Mouse (Mus musculus): ENCODE data around the gene Grid1. TPM values are rescaled to one million over a fixed set of nuclear protein-coding genes. Genes with fewer than 3 reads are reported as not detected.

The Grid1 gene
- polyA plus RNA-seq, 1 experiment from 2014 or later, result 0.24 TPM

GRCm38 (mm10) chr14:35006736-35007135, 186.8 kb downstream of the Grid1 start:
- Histone ChIP-seq H3K4me3 (no peak overlapping the region), H3K27me3 (ENCODE audit: poor library complexity, severe bottlenecking) (no peaks in the 10 kb centered on the region), H3K36me3 (replicated peaks) (no peaks in the 10 kb centered on the region), H3K27ac (no peak overlapping the region), H3K4me1 (peaks cover 5% of the 10 kb centered on the region), H3K9me3 (no peaks in the 10 kb centered on the region)
- WGBS, result 89% methylated on average over 7 of the region's 7 CpGs
- DNase-seq (ENCODE audit: extremely low spot score, low spot score), result no peak

GRCm38 (mm10) chr14:35008674-35009073, 188.8 kb downstream of the Grid1 start:
- Histone ChIP-seq H3K27me3 (ENCODE audit: poor library complexity, severe bottlenecking) (no peaks in the 10 kb centered on the region), H3K27ac (no peak overlapping the region), H3K36me3 (replicated peaks) (no peaks in the 10 kb centered on the region), H3K9me3 (no peaks in the 10 kb centered on the region), H3K4me1 (peaks cover 5% of the 10 kb centered on the region), H3K4me3 (no peak overlapping the region)
- no peak for DNase-seq (ENCODE audit: extremely low spot score, low spot score)
- WGBS, result 60% methylated on average over 3 of the region's 3 CpGs

DNA sequence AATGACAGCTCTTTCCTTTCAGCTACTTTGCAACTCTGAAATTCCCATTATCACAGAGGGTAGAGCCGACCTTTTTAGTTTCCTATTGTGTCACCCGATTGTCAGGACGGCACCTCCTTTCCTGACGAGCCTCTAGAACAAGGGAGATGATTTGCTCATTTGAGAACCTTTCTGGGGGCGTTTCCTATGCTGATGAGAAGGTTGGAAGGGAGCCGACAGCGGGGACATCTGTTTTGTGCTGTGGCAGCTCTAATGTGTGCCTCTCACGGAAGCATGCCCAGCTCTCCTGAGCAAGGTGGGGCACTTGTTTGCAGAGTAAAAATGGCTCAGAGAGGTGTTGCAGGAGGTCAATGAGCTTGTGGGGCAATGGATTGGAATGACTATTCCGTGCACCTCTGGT, 189.2 kb downstream of the Grid1 start:
- Histone ChIP-seq H3K9me3 (no peaks in the 10 kb centered on the region), H3K27ac (no peak overlapping the region), H3K4me1 (peaks cover 5% of the 10 kb centered on the region), H3K4me3 (no peak overlapping the region), H3K27me3 (ENCODE audit: poor library complexity, severe bottlenecking) (no peaks in the 10 kb centered on the region), H3K36me3 (replicated peaks) (no peaks in the 10 kb centered on the region)
- WGBS, result 27% methylated on average over 9 of the region's 9 CpGs
- no peak for DNase-seq (ENCODE audit: extremely low spot score, low spot score)

- Histone ChIP-seq H3K36me3 (replicated peaks) (no peaks in the 10 kb centered on the region), H3K27ac (no peak overlapping the region), H3K9me3 (no peaks in the 10 kb centered on the region), H3K27me3 (ENCODE audit: poor library complexity, severe bottlenecking) (no peaks in the 10 kb centered on the region), H3K4me3 (no peak overlapping the region), H3K4me1 (no peaks in the 10 kb centered on the region)
- DNase-seq (ENCODE audit: extremely low spot score, low spot score), result no peak
- WGBS, result 89% methylated on average over 8 of the region's 8 CpGs
These were observed 206.8 kb downstream of the Grid1 start for GRCm38 (mm10) chr14:35026686-35027085.

DNA sequence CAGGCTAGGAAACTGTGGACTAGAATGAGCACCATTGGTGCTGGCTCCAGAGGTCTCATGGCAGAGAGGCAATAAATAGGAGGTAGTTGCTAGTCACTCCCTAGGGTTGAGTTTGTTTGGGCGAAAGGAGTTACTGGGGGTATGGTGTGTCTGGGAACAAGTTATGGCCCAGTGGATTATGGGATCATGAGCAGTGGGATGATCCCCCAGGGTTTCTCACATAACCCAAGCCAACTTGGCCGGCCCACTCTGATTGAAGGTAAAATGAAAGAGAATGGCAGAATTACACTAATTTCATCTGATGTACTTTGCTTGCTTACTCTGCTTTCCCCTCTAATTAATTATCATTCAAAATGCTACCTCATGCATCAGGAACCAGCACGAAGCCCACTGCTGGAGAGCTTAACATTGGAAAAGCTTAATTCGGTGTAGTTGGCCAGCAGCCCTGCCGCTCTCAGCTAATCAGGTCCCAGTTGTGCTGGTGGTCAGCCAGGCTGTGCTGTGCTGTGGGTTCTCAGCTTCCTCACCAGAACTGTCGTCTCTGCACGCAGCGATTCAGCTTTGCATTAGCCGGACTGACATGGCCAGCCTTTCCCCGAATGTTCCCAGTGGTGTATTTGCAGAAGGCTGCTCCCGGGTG, 207.7 kb downstream of the Grid1 start:
- H3K4me1 ChIP-seq, result no peaks in the 10 kb centered on the region
- no peaks in the 10 kb centered on the region for H3K36me3 ChIP-seq (replicated peaks)
- H3K9me3 ChIP-seq, result no peaks in the 10 kb centered on the region
- 72% methylated on average over 11 of the region's 11 CpGs for WGBS
- H3K27ac ChIP-seq, result no peak overlapping the region
- no peak for DNase-seq (ENCODE audit: extremely low spot score, low spot score)
- H3K4me3 ChIP-seq, result no peak overlapping the region
- no peaks in the 10 kb centered on the region for H3K27me3 ChIP-seq (ENCODE audit: poor library complexity, severe bottlenecking)

DNA sequence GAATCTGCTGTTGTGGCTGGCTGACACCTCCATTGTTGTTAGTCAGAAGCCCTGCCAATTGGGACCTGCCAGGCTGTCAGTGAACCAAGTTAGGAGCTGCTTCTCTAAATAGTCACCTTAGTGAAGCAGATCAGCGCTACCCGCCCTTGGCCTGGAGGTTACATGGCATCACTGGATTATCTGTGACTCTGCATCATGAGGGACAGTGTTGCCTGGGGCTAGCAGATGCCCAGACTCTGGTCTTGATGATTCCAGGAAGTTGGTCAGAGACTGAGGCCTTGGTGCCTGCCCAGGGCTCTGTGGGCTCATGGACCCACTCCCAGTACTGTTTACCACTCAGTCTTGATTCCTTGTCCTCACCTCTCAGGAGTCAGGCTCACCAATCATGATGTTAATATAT, 209.7 kb downstream of the Grid1 start:
- 100% methylated on average over 2 of the region's 2 CpGs for WGBS
- no peak for DNase-seq (ENCODE audit: extremely low spot score, low spot score)
- Histone ChIP-seq H3K4me1 (no peaks in the 10 kb centered on the region), H3K36me3 (replicated peaks) (no peaks in the 10 kb centered on the region), H3K27ac (no peak overlapping the region), H3K9me3 (no peaks in the 10 kb centered on the region), H3K27me3 (ENCODE audit: poor library complexity, severe bottlenecking) (no peaks in the 10 kb centered on the region), H3K4me3 (no peak overlapping the region)

DNA sequence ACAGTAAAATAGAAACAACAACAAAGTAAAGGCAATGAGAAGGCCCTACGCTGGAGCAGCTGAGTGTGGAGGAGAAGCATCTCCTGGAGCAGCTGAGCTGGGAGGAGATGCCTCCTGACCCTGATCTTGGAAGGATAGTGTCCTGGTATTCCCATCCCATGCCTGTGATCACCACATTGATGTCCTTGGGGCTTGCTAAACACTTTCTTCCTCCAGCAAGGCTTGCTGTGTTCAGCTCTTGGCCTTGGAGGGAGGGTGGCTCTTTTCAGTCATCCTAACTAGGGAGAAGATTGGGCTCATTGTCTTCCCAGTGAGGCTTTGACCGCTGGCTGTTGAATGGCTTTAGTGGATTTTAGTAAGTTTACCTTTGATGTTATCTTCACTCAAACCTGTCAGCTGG, 210.4 kb downstream of the Grid1 start:
- 89% methylated on average over 2 of the region's 2 CpGs for WGBS

DNA sequence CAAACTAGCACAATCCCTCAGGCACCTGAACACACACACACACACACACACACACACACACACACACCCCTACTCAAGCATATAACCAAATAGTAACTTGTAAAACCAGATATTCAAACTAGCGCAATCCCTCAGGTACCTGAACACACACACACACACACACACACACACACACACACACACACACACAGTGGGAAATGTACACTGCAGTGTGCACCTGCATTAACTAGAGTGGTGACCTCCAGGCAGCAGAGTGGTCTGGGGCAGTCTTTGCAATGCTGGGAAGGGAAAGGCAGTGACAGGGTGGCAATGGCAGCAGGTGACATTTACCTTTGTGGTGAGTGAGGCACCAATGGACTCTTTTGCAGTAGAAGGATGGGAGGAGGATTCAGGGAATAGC, 212.4 kb downstream of the Grid1 start:
- H3K4me1 ChIP-seq, result no peaks in the 10 kb centered on the region
- DNase-seq (ENCODE audit: extremely low spot score, low spot score), result no peak
- 100% methylated on average over 1 of the region's 1 CpGs for WGBS
- H3K27ac ChIP-seq, result no peak overlapping the region
- H3K9me3 ChIP-seq, result no peaks in the 10 kb centered on the region
- H3K36me3 ChIP-seq (replicated peaks), result no peaks in the 10 kb centered on the region
- no peaks in the 10 kb centered on the region for H3K27me3 ChIP-seq (ENCODE audit: poor library complexity, severe bottlenecking)
- H3K4me3 ChIP-seq, result no peak overlapping the region

More for the DNA sequence above, 210.4 kb downstream of the Grid1 start:
- no peaks in the 10 kb centered on the region for H3K9me3 ChIP-seq
- no peaks in the 10 kb centered on the region for H3K4me1 ChIP-seq
- no peaks in the 10 kb centered on the region for H3K36me3 ChIP-seq (replicated peaks)
- no peak overlapping the region for H3K27ac ChIP-seq
- H3K27me3 ChIP-seq (ENCODE audit: poor library complexity, severe bottlenecking), result no peaks in the 10 kb centered on the region
- no peak overlapping the region for H3K4me3 ChIP-seq
- no peak for DNase-seq (ENCODE audit: extremely low spot score, low spot score)

- Histone ChIP-seq H3K27me3 (ENCODE audit: poor library complexity, severe bottlenecking) (no peaks in the 10 kb centered on the region), H3K4me1 (peaks cover 8% of the 10 kb centered on the region; the same call in 1 of the 2 replicates), H3K27ac (no peak overlapping the region), H3K9me3 (no peaks in the 10 kb centered on the region), H3K36me3 (replicated peaks) (no peaks in the 10 kb centered on the region), H3K4me3 (no peak overlapping the region)
- DNase-seq (ENCODE audit: extremely low spot score, low spot score), result no peak
- WGBS, result 79% methylated on average over 5 of the region's 5 CpGs
These were observed 224.4 kb downstream of the Grid1 start for GRCm38 (mm10) chr14:35044268-35044667.

- H3K27me3 ChIP-seq (ENCODE audit: poor library complexity, severe bottlenecking), result no peaks in the 10 kb centered on the region
- H3K4me1 ChIP-seq, result peaks cover 8% of the 10 kb centered on the region; the same call in 1 of the 2 replicates
- 88% methylated on average over 10 of the region's 10 CpGs for WGBS
- H3K27ac ChIP-seq, result no peak overlapping the region
- no peak for DNase-seq (ENCODE audit: extremely low spot score, low spot score)
- no peaks in the 10 kb centered on the region for H3K36me3 ChIP-seq (replicated peaks)
- H3K4me3 ChIP-seq, result no peak overlapping the region
- H3K9me3 ChIP-seq, result no peaks in the 10 kb centered on the region
These were observed 225.2 kb downstream of the Grid1 start for GRCm38 (mm10) chr14:35044918-35045698.

GRCm38 (mm10) chr14:35049231-35049630, 229.3 kb downstream of the Grid1 start:
- H3K4me1 ChIP-seq, result peaks cover 3% of the 10 kb centered on the region; the same call in 1 of the 2 replicates
- WGBS, result 87% methylated on average over 8 of the region's 8 CpGs
- H3K27ac ChIP-seq, result no peak overlapping the region
- no peaks in the 10 kb centered on the region for H3K36me3 ChIP-seq (replicated peaks)
- H3K4me3 ChIP-seq, result no peak overlapping the region
- H3K9me3 ChIP-seq, result no peaks in the 10 kb centered on the region
- no peaks in the 10 kb centered on the region for H3K27me3 ChIP-seq (ENCODE audit: poor library complexity, severe bottlenecking)
- no peak for DNase-seq (ENCODE audit: extremely low spot score, low spot score)

DNA sequence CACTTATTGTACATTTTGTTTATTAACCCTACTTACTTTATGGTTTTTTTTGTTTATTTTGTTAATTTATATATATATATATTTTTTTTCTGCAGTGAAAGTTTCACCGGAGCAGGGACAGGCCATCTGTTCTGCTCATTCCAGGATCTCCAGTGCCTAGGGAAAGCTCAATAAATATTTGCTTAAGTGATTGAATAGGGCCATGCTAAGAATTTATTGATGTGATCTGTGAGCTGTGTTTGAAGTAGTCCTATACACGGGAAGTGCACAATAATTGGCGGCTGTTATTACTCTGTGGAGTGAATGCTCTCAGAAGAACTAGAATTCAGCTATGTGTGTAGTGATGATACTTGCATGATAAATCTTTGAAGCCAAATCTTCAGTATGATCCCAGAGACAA, 234.2 kb downstream of the Grid1 start:
- Histone ChIP-seq H3K4me3 (no peak overlapping the region), H3K27me3 (ENCODE audit: poor library complexity, severe bottlenecking) (no peaks in the 10 kb centered on the region), H3K36me3 (replicated peaks) (no peaks in the 10 kb centered on the region), H3K27ac (no peak overlapping the region), H3K4me1 (no peaks in the 10 kb centered on the region), H3K9me3 (no peaks in the 10 kb centered on the region)
- WGBS, result 91% methylated on average over 3 of the region's 3 CpGs
- no peak for DNase-seq (ENCODE audit: extremely low spot score, low spot score)

GRCm38 (mm10) chr14:35074636-35075035, 254.7 kb downstream of the Grid1 start:
- H3K9me3 ChIP-seq, result no peaks in the 10 kb centered on the region
- no peak overlapping the region for H3K27ac ChIP-seq
- no peak overlapping the region for H3K4me3 ChIP-seq
- DNase-seq (ENCODE audit: extremely low spot score, low spot score), result no peak
- H3K4me1 ChIP-seq, result peaks cover 3% of the 10 kb centered on the region; the same call in 1 of the 2 replicates
- WGBS, result 78% methylated on average over 6 of the region's 6 CpGs
- no peaks in the 10 kb centered on the region for H3K36me3 ChIP-seq (replicated peaks)
- no peaks in the 10 kb centered on the region for H3K27me3 ChIP-seq (ENCODE audit: poor library complexity, severe bottlenecking)

Data from forebrain, embryonic 10.5 days (tissue).